Mouse (Mus musculus): ENCODE data around the gene Aqp5. TPM values are rescaled to one million over a fixed set of nuclear protein-coding genes. Genes with fewer than 3 reads are reported as not detected.

The Aqp5 gene
- polyA plus RNA-seq, 1 experiment from 2014 or later: 0.22 TPM

Other genes starting within 250 kb of the Aqp5 start
- 12.1 and 14.1 TPM in 2 replicates for gene Fmnl3, start 220.3 kb upstream of the Aqp5 start, polyA plus RNA-seq (2016; fragmentation: Nextera tagmentation; extraction: Ambion mirVana)
- 252 and 256 TPM in 2 replicates for gene Tmbim6, start 197.9 kb upstream of the Aqp5 start, polyA plus RNA-seq (2016; fragmentation: Nextera tagmentation; extraction: Ambion mirVana)
- 11.8 and 12.0 TPM in 2 replicates for gene Nckap5l, start 133.0 kb upstream of the Aqp5 start, polyA plus RNA-seq (2016; fragmentation: Nextera tagmentation; extraction: Ambion mirVana)
- gene Bcdin3d, start 116.1 kb upstream of the Aqp5 start, polyA plus RNA-seq (2016; fragmentation: Nextera tagmentation; extraction: Ambion mirVana): 21.5 and 25.0 TPM in 2 replicates
- 1.6 and 1.9 TPM in 2 replicates for gene Faim2, start 62.6 kb upstream of the Aqp5 start, polyA plus RNA-seq (2016; fragmentation: Nextera tagmentation; extraction: Ambion mirVana)
- gene Aqp2, start 11.7 kb upstream of the Aqp5 start, polyA plus RNA-seq (2016; fragmentation: Nextera tagmentation; extraction: Ambion mirVana): not detected in 2 replicates
- gene Aqp6, start 10.6 kb downstream of the Aqp5 start, polyA plus RNA-seq (2016; fragmentation: Nextera tagmentation; extraction: Ambion mirVana): not detected in 2 replicates
- 230 and 251 TPM in 2 replicates for gene Racgap1, start 60.9 kb downstream of the Aqp5 start, polyA plus RNA-seq (2016; fragmentation: Nextera tagmentation; extraction: Ambion mirVana)
- 14.7 and 18.2 TPM in 2 replicates for gene Asic1, start 79.6 kb downstream of the Aqp5 start, polyA plus RNA-seq (2016; fragmentation: Nextera tagmentation; extraction: Ambion mirVana)
- gene Smarcd1, start 111.3 kb downstream of the Aqp5 start, polyA plus RNA-seq (2016; fragmentation: Nextera tagmentation; extraction: Ambion mirVana): 135 and 138 TPM in 2 replicates
- gene Gm17349, start 114.7 kb downstream of the Aqp5 start, polyA plus RNA-seq (2016; fragmentation: Nextera tagmentation; extraction: Ambion mirVana): not detected in 2 replicates
- 0.57 and 0.72 TPM in 2 replicates for gene Gpd1, start 126.7 kb downstream of the Aqp5 start, polyA plus RNA-seq (2016; fragmentation: Nextera tagmentation; extraction: Ambion mirVana)
- gene Cox14, start 134.8 kb downstream of the Aqp5 start, polyA plus RNA-seq (2016; fragmentation: Nextera tagmentation; extraction: Ambion mirVana): 167 and 168 TPM in 2 replicates
- gene Cers5, start 182.1 kb downstream of the Aqp5 start, polyA plus RNA-seq (2016; fragmentation: Nextera tagmentation; extraction: Ambion mirVana): 64.7 and 67.1 TPM in 2 replicates